Mouse (Mus musculus) ES-Bruce4 (cell line): ENCODE measurements around the gene Sln.

Experiments used
- CTCF ChIP-seq: IDR thresholded peaks from one replicate; pipeline ENCODE4 v1.8.1; 2011; ENCODE audit warnings: low read depth, low read length
- POLR2A ChIP-seq: IDR thresholded peaks from one replicate; pipeline ENCODE4 v1.8.1; 2011; ENCODE audit warnings: low read length; ENCODE audit not compliant: insufficient read depth

DNA sequence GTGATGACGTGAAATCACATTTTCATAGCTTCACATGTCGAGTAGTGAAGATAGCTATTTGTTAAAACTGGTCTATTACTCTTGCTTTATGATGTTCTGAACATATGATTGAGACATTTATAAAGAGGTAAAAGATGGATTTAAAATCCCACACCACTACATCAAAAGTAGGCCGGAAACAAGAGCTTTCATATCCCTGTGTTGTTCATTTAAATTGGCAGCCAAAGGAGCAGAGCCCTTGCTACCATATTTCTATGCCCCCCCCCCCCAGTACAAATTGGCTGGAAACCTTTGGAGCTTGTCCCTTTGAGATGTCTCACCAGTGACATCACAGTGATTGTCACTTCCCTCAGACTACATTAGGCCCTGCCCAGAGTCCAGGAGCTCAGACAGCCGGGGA is at the start of gene Sln:
- TF ChIP-seq CTCF, result no peak
- TF ChIP-seq POLR2A, result no peak
